ENCODE assay signal across 8 mouse cellular contexts in the genomic region with DNA sequence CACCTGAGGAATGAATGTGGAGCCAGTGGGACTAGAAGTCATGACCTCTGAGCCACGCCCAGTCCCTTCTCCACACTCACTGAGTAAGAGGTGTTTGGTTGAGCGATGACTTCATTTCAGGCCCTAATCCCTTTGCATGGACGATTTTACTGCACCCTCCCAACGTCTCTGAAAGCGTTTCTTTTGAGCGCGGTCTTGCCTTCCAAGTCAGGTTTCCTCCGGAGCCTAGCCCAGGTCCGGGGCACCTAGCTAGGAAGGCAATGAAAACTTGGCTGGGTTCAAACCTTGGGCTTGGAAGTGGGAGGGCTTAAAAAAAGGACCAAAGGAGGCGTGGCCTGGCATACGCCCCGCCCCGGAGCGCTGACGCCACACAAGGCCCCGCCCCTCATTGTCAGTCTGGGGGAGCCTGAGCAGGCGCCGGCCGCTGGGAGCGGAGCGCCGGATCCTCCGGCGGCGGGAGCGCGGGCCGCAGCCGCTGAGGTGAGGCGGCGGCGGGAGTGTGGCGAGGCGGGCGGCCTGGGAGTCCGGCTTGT. TPM values are rescaled to one million over a fixed set of nuclear protein-coding genes. Genes with fewer than 3 reads are reported as not detected.
DNase-seq lines count a peak whose midpoint lies in the region; ATAC-seq and TF ChIP-seq lines count a peak whose summit lies in the region.

A gene (plus strand): TSS at position 391 of the 533 bp plus-strand sequence.

- H3K4me2 ChIP-seq in heart, embryonic 11.5 days: peak within 1 kb of the TSS; percentile 74
- H3K4me2 ChIP-seq in kidney, embryonic 16.5 days (replicated peaks; ENCODE audit: low read depth, low read length): peak within 1 kb of the TSS; percentile 73
- H3K4me2 ChIP-seq in myocyte (ENCODE audit: low read depth): peak within 1 kb of the TSS; percentile 95

- TF ChIP-seq CTCF in brain, embryonic 14.5 days (IDR thresholded peaks at IDR 0.05; ENCODE audit: borderline replicate concordance, extremely low read depth, insufficient read depth, insufficient read length): no peak
- TF ChIP-seq CTCF in liver, adult 2 months (IDR thresholded peaks at IDR 0.05; ENCODE audit: low read depth, low read length): no peak

- peak within 1 kb of the TSS; percentile 80 for H3K4me3 ChIP-seq in erythroblast, embryonic 14.5 days (replicated peaks)
- peak within 1 kb of the TSS; percentile 69 for H3K4me3 ChIP-seq in heart, embryonic 11.5 days (ENCODE audit: low read depth, low read length)
- H3K4me3 ChIP-seq in kidney, embryonic 16.5 days (ENCODE audit: low read length): peak within 1 kb of the TSS; percentile 68
- H3K4me3 ChIP-seq in liver, adult 2 months (ENCODE audit: insufficient read depth, low read depth, low read length): peak within 1 kb of the TSS; percentile 94
- H3K4me3 ChIP-seq in myocyte: peak within 1 kb of the TSS; percentile 49

- H3K79me2 ChIP-seq in liver, adult 2 months (ENCODE audit: control insufficient read depth, insufficient read depth, low read length): peaks cover 3% of the 10 kb centered on the region; the same call in 1 of the 2 replicates
- peaks cover 41% of the 10 kb centered on the region for H3K79me2 ChIP-seq in myocyte (ENCODE audit: control insufficient read depth, insufficient read depth)

- peak; percentile 100 for TF ChIP-seq POLR2A in brain, embryonic 14.5 days (IDR thresholded peaks at IDR 0.05; ENCODE audit: borderline replicate concordance, extremely low read depth, insufficient read depth, insufficient read length, poor library complexity, severe bottlenecking)
- TF ChIP-seq POLR2A in liver, adult 2 months (IDR thresholded peaks at IDR 0.05; ENCODE audit: extremely low read depth, insufficient read depth, low read length): peak; percentile 95
- peak; percentile 91 for TF ChIP-seq POLR2A in myocyte (IDR thresholded peaks at IDR 0.05; ENCODE audit: insufficient read length, low read depth)

- no peaks in the 10 kb centered on the region for H3K36me3 ChIP-seq in erythroblast, embryonic 14.5 days (ENCODE audit: control insufficient read depth)
- no peaks in the 10 kb centered on the region for H3K36me3 ChIP-seq in heart, embryonic 11.5 days (ENCODE audit: control insufficient read depth, insufficient read depth, low read length)
- no peaks in the 10 kb centered on the region for H3K36me3 ChIP-seq in kidney, embryonic 16.5 days (ENCODE audit: insufficient read depth, low read length)
- no peaks in the 10 kb centered on the region for H3K36me3 ChIP-seq in liver, adult 2 months (ENCODE audit: control insufficient read depth, insufficient read depth, low read length)
- no peaks in the 10 kb centered on the region for H3K36me3 ChIP-seq in myocyte (ENCODE audit: control insufficient read depth, insufficient read depth)
- H3K36me3 ChIP-seq in splenic B cell, adult 2 months (ENCODE audit: control insufficient read depth, insufficient read depth, low read length, poor library complexity, severe bottlenecking): no peaks in the 10 kb centered on the region

- no peaks in the 10 kb centered on the region; the same call in 1 of the 2 replicates for H3K9me3 ChIP-seq in erythroblast, embryonic 14.5 days (ENCODE audit: control insufficient read depth, low read length)
- H3K9me3 ChIP-seq in heart, embryonic 11.5 days (replicated peaks; ENCODE audit: control insufficient read depth, low read length): no peaks in the 10 kb centered on the region
- H3K9me3 ChIP-seq in kidney, embryonic 16.5 days (ENCODE audit: low read length): no peaks in the 10 kb centered on the region

- DNase-seq in B cell, adult 2 months: peak; percentile 95
- DNase-seq in brain, embryonic 14.5 days (ENCODE audit: low read depth): peak; percentile 96
- DNase-seq in liver, adult 2 months (ENCODE audit: extremely low read depth, low read depth, low spot score): peak; percentile 78
- DNase-seq in splenic B cell, adult 2 months (ENCODE audit: low read depth, low spot score): peak; percentile 89

- H3K27me3 ChIP-seq in erythroblast, embryonic 14.5 days (ENCODE audit: control insufficient read depth): peaks cover 52% of the 10 kb centered on the region
- H3K27me3 ChIP-seq in heart, embryonic 11.5 days (ENCODE audit: control insufficient read depth, insufficient read depth, low read length): no peaks in the 10 kb centered on the region
- H3K27me3 ChIP-seq in kidney, embryonic 16.5 days (ENCODE audit: insufficient read depth, low read length): no peaks in the 10 kb centered on the region
- H3K27me3 ChIP-seq in liver, adult 2 months (ENCODE audit: control insufficient read depth, insufficient read depth, low read length): no peaks in the 10 kb centered on the region
- no peaks in the 10 kb centered on the region for H3K27me3 ChIP-seq in myocyte (ENCODE audit: control insufficient read depth, insufficient read depth, insufficient read length)
- peaks cover 2% of the 10 kb centered on the region; the same call in 1 of the 2 replicates for H3K27me3 ChIP-seq in splenic B cell, adult 2 months (ENCODE audit: control insufficient read depth, insufficient read depth, low read length, poor library complexity, severe bottlenecking)

- WGBS in heart, embryonic 11.5 days (ENCODE audit: insufficient replicate concordance): 2% methylated on average over 30 of the region's 36 CpGs
- 3% methylated on average over 32 of the region's 36 CpGs for WGBS in kidney, embryonic 16.5 days
- 3% methylated on average over 36 of the region's 36 CpGs for WGBS in liver, adult 2 months

- peak within 1 kb of the TSS; percentile 91 for H3K27ac ChIP-seq in heart, embryonic 11.5 days (ENCODE audit: low read depth, low read length)
- peak within 1 kb of the TSS; percentile 95 for H3K27ac ChIP-seq in kidney, embryonic 16.5 days (ENCODE audit: low read length)
- peak within 1 kb of the TSS; percentile 77 for H3K27ac ChIP-seq in liver, adult 2 months (replicated peaks; ENCODE audit: insufficient read depth, low read depth, low read length)

- H3ac ChIP-seq in myocyte (ENCODE audit: control insufficient read depth, insufficient read length): peak within 1 kb of the TSS; percentile 75

- H3K4me1 ChIP-seq in erythroblast, embryonic 14.5 days (ENCODE audit: control insufficient read depth): peaks cover 29% of the 10 kb centered on the region
- peaks cover 23% of the 10 kb centered on the region for H3K4me1 ChIP-seq in heart, embryonic 11.5 days (ENCODE audit: control insufficient read depth, insufficient read depth, low read length)
- H3K4me1 ChIP-seq in kidney, embryonic 16.5 days (ENCODE audit: insufficient read depth, low read length): peaks cover 50% of the 10 kb centered on the region
- peaks cover 4% of the 10 kb centered on the region; the same call in 1 of the 2 replicates for H3K4me1 ChIP-seq in liver, adult 2 months (ENCODE audit: control insufficient read depth, insufficient read depth, low read length)

- ATAC-seq in heart, embryonic 11.5 days (replicated peaks; ENCODE audit: insufficient number of reproducible peaks, low FRiP score, low TSS enrichment): peak; percentile 84
- ATAC-seq in kidney, embryonic 16.5 days (ENCODE audit: low FRiP score, low TSS enrichment): peak; percentile 95

- H3K9ac ChIP-seq in heart, embryonic 11.5 days (ENCODE audit: low read depth, low read length): peak within 1 kb of the TSS; percentile 97
- peak within 1 kb of the TSS; percentile 92 for H3K9ac ChIP-seq in kidney, embryonic 16.5 days (replicated peaks; ENCODE audit: low read length)
- H3K9ac ChIP-seq in liver, adult 2 months (ENCODE audit: low read depth, low read length): peak within 1 kb of the TSS; percentile 98

TF ChIP-seq in myocyte, 11 proteins besides CTCF, POLR2A, EP300 and RAD21:
- TF ChIP-seq E2F4 (IDR thresholded peaks at IDR 0.05; ENCODE audit: insufficient read depth) (no peak), MYOG (IDR thresholded peaks at IDR 0.05; ENCODE audit: control insufficient read depth in 1 of 3, insufficient read depth in 1 of 3, insufficient read length in 2 of 3, low read depth in 2 of 3) (peak in 1 of 3 experiments; percentile 7), CEBPB (IDR thresholded peaks at IDR 0.05; ENCODE audit: insufficient read depth, poor library complexity, severe bottlenecking) (no peak), SRF (IDR thresholded peaks at IDR 0.05; ENCODE audit: control insufficient read depth, insufficient read length, low read depth) (no peak), REST (IDR thresholded peaks at IDR 0.05; ENCODE audit: insufficient read depth, insufficient read length) (no peak), USF1 (IDR thresholded peaks at IDR 0.05; ENCODE audit: low read depth) (no peak), POLR2AphosphoS2 (IDR thresholded peaks at IDR 0.05; ENCODE audit: insufficient read length, low read depth) (peak; percentile 67), MAX (IDR thresholded peaks at IDR 0.05; ENCODE audit: low read depth) (no peak), MYOD1 (IDR thresholded peaks at IDR 0.05; ENCODE audit: control insufficient read depth in 1 of 3, insufficient read length in 2 of 3, low read depth in 2 of 3) (no peak), TCF3 (IDR thresholded peaks at IDR 0.05; ENCODE audit: insufficient read length, low read depth) (no peak), TCF12 (IDR thresholded peaks at IDR 0.05; ENCODE audit: insufficient read depth, poor library complexity, severe bottlenecking) (no peak)

RNA-seq across cellular contexts. Expression of the gene that starts here (rescaled TPM):
- 12.8 and 15.0 TPM in 2 replicates for polyA plus RNA-seq in brain, embryonic 14.5 days (2012; rRNA removed)
- polyA plus RNA-seq in erythroblast, embryonic 14.5 days (2012): 0.05 and 0.15 TPM in 2 replicates
- 85.8 and 108 TPM in 2 replicates for polyA plus RNA-seq in heart, embryonic 11.5 days (2014; fragmentation: Nextera tagmentation; extraction: Ambion mirVana)
- polyA plus RNA-seq in kidney, embryonic 16.5 days (2015; fragmentation: Nextera tagmentation; extraction: Ambion mirVana): 131 and 152 TPM in 2 replicates
- 6.8 and 8.1 TPM in 2 replicates for total RNA-seq in liver, adult 2 months (2014; rRNA removed)
- 2.5 and 3.3 TPM in 2 replicates for polyA plus RNA-seq in liver, adult 2 months (2012; rRNA removed)
- 12.5 TPM for polyA plus RNA-seq in myocyte (2012; fragmentation: generic; extraction: Trizol)

Comparison
In these comparisons a context has a peak if more than half of its experiments do, and no peak if none do; other contexts are left out.
1. Peak in every context shown above with its lines: DNase-seq, ATAC-seq, H3K4me3 ChIP-seq and H3K27ac ChIP-seq.